Mouse (Mus musculus) forebrain, embryonic 11.5 days (tissue): ENCODE measurements at regions not wholly inside any gene's neighbourhood (a gene's known extent, or its start where the extent isn't known, plus 50 kb on each side); places are given as distances from the start of the nearest gene placed in this dataset.

Experiments used
- ATAC-seq: fragments of 200-750 bp; cut with Nextera tagmentation; replicated peaks from 2 replicates; pipeline ENCODE4 v1.8.0; 2017; ENCODE audit warnings: moderate TSS enrichment; ENCODE audit not compliant: low FRiP score
- DNase-seq: peaks from one replicate; pipeline ENCODE4 v3.0.0-alpha.2; 2017; ENCODE audit warnings: low spot score
- H3K27ac ChIP-seq: fragments of 300-500 bp; sonication (generic); 2 replicates; pipeline ENCODE4 v1.5.1; 2014; ENCODE audit warnings: low read depth, low read length
- H3K27me3 ChIP-seq: fragments of 300-500 bp; sonication (generic); 2 replicates; pipeline ENCODE4 v1.6.1; 2014; ENCODE audit warnings: mild to moderate bottlenecking, low read length, mixed read lengths; ENCODE audit not compliant: control insufficient read depth, insufficient read depth
- H3K36me3 ChIP-seq: fragments of 300-500 bp; sonication (generic); 2 replicates; pipeline ENCODE4 v1.6.1; 2014; ENCODE audit warnings: mild to moderate bottlenecking, low read length, moderate library complexity, mixed read lengths; ENCODE audit not compliant: control insufficient read depth, insufficient read depth
- H3K4me1 ChIP-seq: fragments of 300-500 bp; sonication (generic); replicated peaks from 2 replicates; pipeline ENCODE4 v1.6.1; 2014; ENCODE audit warnings: low read length, mixed read lengths; ENCODE audit not compliant: control insufficient read depth, insufficient read depth
- H3K4me2 ChIP-seq: fragments of 300-500 bp; sonication (generic); 2 replicates; pipeline ENCODE4 v1.6.1; 2014; ENCODE audit warnings: low read depth, mild to moderate bottlenecking, low read length, moderate library complexity, mixed read lengths; ENCODE audit not compliant: severe bottlenecking
- H3K4me3 ChIP-seq: fragments of 300-500 bp; sonication (generic); 2 replicates; pipeline ENCODE4 v1.5.1; 2014; ENCODE audit warnings: low read depth, low read length
- H3K9ac ChIP-seq: fragments of 300-500 bp; sonication (generic); 2 replicates; pipeline ENCODE4 v1.6.1; 2014; ENCODE audit warnings: low read length
- H3K9me3 ChIP-seq: fragments of 300-500 bp; sonication (generic); 2 replicates; pipeline ENCODE4 v1.6.1; 2016; ENCODE audit warnings: low read length, mixed read lengths; ENCODE audit not compliant: control insufficient read depth
- WGBS: fragments of 180-500 bp; shearing (Covaris S2); extraction: QIAGEN DNeasy Blood & Tissue Kit; methylation state at CpG from one replicate; pipeline ENCODE4 v1.1.7; 2014; 5-methylcytosine and 5-hydroxymethylcytosine counted together

DNA sequence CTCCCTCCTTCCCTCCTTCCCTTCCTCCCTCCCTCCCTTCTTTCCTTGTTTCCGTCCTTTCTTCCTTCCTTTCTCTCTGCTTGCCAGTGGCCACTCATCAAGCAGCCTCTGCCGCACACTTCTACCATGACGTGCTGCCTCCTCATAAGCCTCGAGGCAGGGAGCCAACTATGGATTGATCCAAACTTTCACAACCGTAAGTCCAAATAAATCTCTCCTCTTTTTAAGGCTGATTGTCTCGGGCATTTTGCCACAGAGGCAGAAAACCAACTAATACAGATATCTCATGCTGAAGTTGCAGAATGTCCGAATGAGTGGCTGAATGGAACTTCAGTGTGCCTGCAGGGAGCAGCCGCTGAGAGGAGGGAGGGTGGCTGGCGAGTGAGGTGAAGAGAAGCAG is 251.7 kb downstream of the Plpp3 start:
- Histone ChIP-seq H3K4me2 (no peak overlapping the region), H3K36me3 (no peaks in the 10 kb centered on the region), H3K27me3 (no peaks in the 10 kb centered on the region), H3K4me1 (no peaks in the 10 kb centered on the region), H3K9ac (no peak overlapping the region), H3K9me3 (no peaks in the 10 kb centered on the region), H3K4me3 (no peak overlapping the region), H3K27ac (no peak overlapping the region)
- 89% methylated on average over 9 of the region's 9 CpGs for WGBS
- DNase-seq: no peak
- no peak for ATAC-seq

DNA sequence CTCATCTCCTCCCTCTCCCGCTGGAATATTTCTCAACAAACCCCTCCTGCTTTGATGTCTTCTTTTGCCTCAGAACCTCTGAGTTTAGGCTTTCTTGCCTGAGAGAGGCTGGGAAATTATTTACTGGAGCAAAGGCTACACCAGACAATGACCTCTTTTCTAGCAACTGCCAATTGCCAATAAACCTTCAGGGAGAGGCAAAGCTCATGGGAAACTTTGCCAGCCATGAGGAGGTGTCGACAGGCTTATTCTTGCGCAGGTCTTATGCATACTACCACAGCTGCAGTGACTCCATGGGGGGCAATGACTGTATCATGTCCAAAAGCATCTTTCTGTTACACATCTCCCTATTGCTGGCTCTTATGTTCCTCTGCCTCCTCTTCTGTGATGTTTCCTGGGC is 260.0 kb downstream of the Plpp3 start:
- DNase-seq (no peak), ATAC-seq (no peak)
- peaks cover 3% of the 10 kb centered on the region; the same call in 1 of the 2 replicates for H3K9me3 ChIP-seq
- H3K36me3 ChIP-seq: no peaks in the 10 kb centered on the region
- H3K4me2 ChIP-seq: no peak overlapping the region
- no peak overlapping the region for H3K4me3 ChIP-seq
- no peak overlapping the region for H3K9ac ChIP-seq
- no peaks in the 10 kb centered on the region for H3K4me1 ChIP-seq
- no peak overlapping the region for H3K27ac ChIP-seq
- no peaks in the 10 kb centered on the region for H3K27me3 ChIP-seq
- WGBS: 95% methylated on average over 3 of the region's 3 CpGs

DNA sequence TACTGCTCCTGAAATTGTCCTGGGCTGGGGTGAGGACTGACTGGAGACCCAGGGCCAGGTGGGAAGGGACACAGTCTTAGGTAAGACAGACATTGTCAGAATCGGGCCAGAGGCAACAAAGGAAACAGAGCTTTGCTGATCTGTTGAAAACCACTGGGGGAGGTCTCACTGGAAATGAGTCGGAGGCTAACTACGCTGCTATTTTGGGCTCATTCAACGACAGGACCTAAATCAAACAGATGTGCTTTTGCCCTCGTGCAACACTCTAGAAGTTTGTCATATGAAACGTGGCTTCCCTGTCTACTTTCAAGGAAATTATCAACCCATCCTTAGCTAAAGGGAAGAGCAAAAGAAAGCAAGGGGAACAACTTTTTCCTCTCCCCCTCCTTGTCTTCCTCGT is 265.3 kb downstream of the Plpp3 start:
- Histone ChIP-seq H3K27me3 (no peaks in the 10 kb centered on the region), H3K27ac (no peak overlapping the region), H3K9ac (no peak overlapping the region), H3K4me3 (no peak overlapping the region), H3K36me3 (no peaks in the 10 kb centered on the region), H3K9me3 (no peaks in the 10 kb centered on the region), H3K4me1 (no peaks in the 10 kb centered on the region), H3K4me2 (no peak overlapping the region)
- 76% methylated on average over 7 of the region's 7 CpGs for WGBS
- DNase-seq (no peak), ATAC-seq (no peak)

DNA sequence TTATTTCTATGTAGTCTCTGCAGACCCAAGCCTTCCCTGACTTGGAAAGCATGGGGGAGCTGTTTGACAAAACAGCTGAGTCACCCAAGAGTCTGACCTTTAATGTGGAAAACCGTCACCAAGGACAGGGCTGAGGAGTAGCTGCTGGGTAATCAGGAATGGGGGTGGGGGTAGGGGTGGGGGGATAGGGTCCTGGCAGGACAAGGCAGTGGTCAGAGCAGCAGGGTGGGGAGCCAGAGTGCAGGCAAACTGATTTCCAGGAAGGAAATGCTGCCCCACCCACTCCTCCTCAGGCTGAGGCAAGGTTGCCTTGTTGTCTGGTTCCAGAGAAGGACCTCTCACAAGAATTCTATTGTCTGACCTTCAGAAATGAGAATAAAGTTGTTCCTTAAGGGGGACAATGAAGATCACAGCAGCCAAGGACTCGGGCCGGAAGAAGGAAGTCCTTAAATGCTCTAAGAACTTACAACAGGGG is 266.6 kb downstream of the Plpp3 start:
- Histone ChIP-seq H3K4me3 (no peak overlapping the region), H3K4me1 (no peaks in the 10 kb centered on the region), H3K27me3 (no peaks in the 10 kb centered on the region), H3K4me2 (no peak overlapping the region), H3K36me3 (no peaks in the 10 kb centered on the region), H3K9me3 (no peaks in the 10 kb centered on the region), H3K27ac (no peak overlapping the region), H3K9ac (no peak overlapping the region)
- DNase-seq (no peak), ATAC-seq (no peak)
- 74% methylated on average over 3 of the region's 3 CpGs for WGBS

DNA sequence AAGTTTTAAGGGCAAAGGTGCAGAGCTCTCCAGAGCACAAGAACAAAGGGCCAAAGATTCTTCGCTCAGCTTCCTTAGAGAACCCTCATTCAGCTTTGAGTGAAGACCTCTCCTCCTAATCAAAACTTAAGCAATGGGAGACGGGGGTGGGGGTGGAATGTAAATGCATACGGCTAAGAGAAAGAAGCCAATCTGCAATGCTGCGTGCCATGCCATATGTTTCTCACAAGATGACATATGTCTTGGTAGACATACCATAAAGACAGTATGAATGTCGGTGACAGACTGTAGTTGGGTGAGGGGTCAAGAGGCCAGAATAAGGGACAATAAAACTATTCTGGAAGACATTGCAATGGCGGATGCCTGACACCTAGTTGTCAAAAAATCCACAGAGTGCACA is 267.9 kb downstream of the Plpp3 start:
- no peak for ATAC-seq
- no peak for DNase-seq
- no peaks in the 10 kb centered on the region for H3K27me3 ChIP-seq
- no peaks in the 10 kb centered on the region for H3K4me1 ChIP-seq
- WGBS: 64% methylated on average over 6 of the region's 6 CpGs
- H3K27ac ChIP-seq: no peak overlapping the region
- H3K4me2 ChIP-seq: no peak overlapping the region
- no peaks in the 10 kb centered on the region for H3K36me3 ChIP-seq
- H3K9me3 ChIP-seq: no peaks in the 10 kb centered on the region
- no peak overlapping the region for H3K4me3 ChIP-seq
- H3K9ac ChIP-seq: no peak overlapping the region

DNA sequence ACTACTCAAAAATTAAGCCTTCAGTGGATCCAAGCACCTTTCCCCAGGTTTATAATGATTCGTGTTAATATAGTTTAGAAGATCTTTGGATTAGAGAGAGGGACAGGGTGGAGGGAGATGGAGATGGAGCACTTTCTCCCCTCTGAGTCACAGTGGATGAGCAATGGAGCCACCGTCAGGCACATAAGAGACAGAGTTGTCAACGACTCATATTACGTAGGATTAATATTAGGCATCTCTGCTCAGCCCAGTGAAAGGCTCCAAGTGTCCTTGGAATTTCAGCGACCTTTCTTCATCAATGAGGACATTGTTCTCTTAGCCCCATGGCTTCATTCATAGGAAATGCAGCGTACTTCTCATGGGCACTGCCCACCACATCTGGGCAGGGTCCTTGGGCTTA is 270.4 kb downstream of the Plpp3 start:
- no peaks in the 10 kb centered on the region for H3K9me3 ChIP-seq
- ATAC-seq (no peak), DNase-seq (no peak)
- no peaks in the 10 kb centered on the region for H3K27me3 ChIP-seq
- no peak overlapping the region for H3K4me3 ChIP-seq
- H3K4me2 ChIP-seq: no peak overlapping the region
- H3K27ac ChIP-seq: no peak overlapping the region
- H3K36me3 ChIP-seq: no peaks in the 10 kb centered on the region
- 71% methylated on average over 6 of the region's 6 CpGs for whole genome bisulfite sequencing
- no peaks in the 10 kb centered on the region for H3K4me1 ChIP-seq
- no peak overlapping the region for H3K9ac ChIP-seq

DNA sequence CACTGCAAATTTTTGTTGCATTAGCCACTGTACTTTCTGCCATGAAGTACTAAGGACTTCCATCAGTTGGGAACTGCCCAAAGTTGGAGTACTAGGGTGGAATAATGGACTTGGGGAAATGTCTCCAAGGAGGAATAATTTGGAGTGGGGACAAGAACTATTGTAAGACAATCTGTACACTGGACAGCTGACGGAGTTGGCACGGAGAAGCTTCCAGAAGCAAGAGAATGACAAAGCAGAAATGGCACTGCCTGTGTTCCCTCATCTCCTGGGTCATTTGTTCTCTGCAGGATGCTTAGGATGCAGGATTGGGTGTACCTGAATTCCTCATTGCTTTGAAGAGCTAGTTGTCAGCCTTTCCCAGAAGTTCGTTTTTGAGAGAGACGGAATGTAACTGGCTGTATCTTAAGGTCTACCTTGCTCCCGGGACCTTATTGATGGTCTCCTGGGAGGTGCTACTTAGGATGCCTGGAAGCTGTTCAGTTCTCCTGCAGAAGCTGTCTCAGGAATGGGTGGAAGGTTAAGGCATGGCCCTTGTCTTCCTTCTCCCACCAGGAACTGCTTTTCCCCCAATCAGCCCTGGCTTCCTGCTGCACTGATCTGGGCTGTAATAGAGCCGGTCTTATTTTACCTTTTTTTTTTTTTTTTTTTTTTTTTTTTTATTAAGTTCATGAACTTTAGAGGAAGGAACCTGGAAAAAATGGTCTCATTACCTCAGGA is 272.4 kb downstream of the Plpp3 start:
- ATAC-seq (no peak), DNase-seq (no peak)
- no peaks in the 10 kb centered on the region for H3K36me3 ChIP-seq
- no peak overlapping the region for H3K4me3 ChIP-seq
- no peak overlapping the region for H3K27ac ChIP-seq
- no peaks in the 10 kb centered on the region for H3K9me3 ChIP-seq
- H3K4me2 ChIP-seq: no peak overlapping the region
- WGBS: 92% methylated on average over 6 of the region's 6 CpGs
- H3K27me3 ChIP-seq: no peaks in the 10 kb centered on the region
- H3K4me1 ChIP-seq: no peaks in the 10 kb centered on the region
- H3K9ac ChIP-seq: no peak overlapping the region

DNA sequence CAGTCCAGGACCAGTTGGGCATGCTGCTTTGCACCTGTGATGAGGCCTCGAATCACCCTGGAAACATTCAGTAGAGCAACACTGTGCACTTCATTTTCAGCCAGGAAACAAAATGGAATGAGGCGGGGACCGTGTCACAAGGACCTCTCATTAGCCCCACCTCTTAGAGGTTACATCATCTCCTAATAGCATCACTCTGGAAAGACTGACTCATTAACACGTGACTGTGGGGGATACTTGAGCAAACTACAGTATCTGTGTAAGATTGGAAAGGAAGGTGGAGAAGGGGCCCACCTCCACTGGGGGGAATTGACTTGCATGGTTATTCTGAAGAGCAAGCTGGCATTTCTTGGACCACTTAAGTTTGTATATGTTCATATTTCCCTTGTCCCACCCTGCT is 275.3 kb downstream of the Plpp3 start:
- no peak for ATAC-seq
- H3K27ac ChIP-seq: no peak overlapping the region
- 90% methylated on average over 4 of the region's 4 CpGs for WGBS

DNA sequence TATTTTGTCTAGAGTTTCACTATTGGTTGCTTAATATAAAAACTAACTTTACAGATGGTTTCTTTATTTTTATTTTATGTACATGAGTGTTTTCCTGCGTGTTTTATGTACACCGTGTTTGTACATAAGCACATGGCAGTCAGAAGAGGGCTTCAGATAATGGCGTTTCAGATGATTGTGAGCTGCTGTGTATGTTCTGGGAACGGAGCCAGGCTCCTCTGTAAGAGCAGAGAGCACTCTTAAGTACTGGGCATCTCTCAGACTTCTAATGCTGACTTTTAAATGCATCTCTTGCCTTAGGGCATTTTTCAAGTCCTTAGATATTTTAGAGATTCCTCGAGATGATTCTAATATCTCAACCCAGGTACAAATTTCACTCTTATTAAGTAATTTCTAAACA is 280.0 kb downstream of the Plpp3 start:
- Histone ChIP-seq H3K9ac (no peak overlapping the region), H3K4me1 (no peaks in the 10 kb centered on the region), H3K27me3 (no peaks in the 10 kb centered on the region), H3K27ac (no peak overlapping the region), H3K4me2 (no peak overlapping the region), H3K9me3 (no peaks in the 10 kb centered on the region), H3K36me3 (no peaks in the 10 kb centered on the region), H3K4me3 (no peak overlapping the region)
- 90% methylated on average over 5 of the region's 5 CpGs for WGBS
- no peak for DNase-seq
- no peak for ATAC-seq

More for the DNA sequence above, 275.3 kb downstream of the Plpp3 start:
- H3K4me1 ChIP-seq: no peaks in the 10 kb centered on the region
- H3K27me3 ChIP-seq: no peaks in the 10 kb centered on the region
- no peaks in the 10 kb centered on the region for H3K36me3 ChIP-seq
- H3K4me2 ChIP-seq: no peak overlapping the region
- H3K9me3 ChIP-seq: no peaks in the 10 kb centered on the region
- no peak for DNase-seq
- no peak overlapping the region for H3K4me3 ChIP-seq
- H3K9ac ChIP-seq: no peak overlapping the region
